Mouse (Mus musculus): Measurements from ENCODE around the gene Hoxb9. TPM values are rescaled to one million over a fixed set of nuclear protein-coding genes. Genes with fewer than 3 reads are reported as not detected.

Hoxb9 gene
- polyA plus RNA-seq, 1 experiment from 2014 or later, result 1.5 TPM

GRCm38 (mm10) chr11:96301064-96301431 is 29.8 kb downstream of the Hoxb9 start:
- no peak for ATAC-seq
- Histone ChIP-seq H3K9me3 (ENCODE audit: control insufficient read depth) (no peaks in the 10 kb centered on the region), H3K4me2 (replicated peaks; ENCODE audit: low read depth) (peak overlapping the region; percentile 82), H3K9ac (ENCODE audit: low read depth, low read length) (no peak overlapping the region), H3K4me1 (replicated peaks; ENCODE audit: control insufficient read depth, insufficient read depth, low read length) (no peaks in the 10 kb centered on the region; the same call in 1 of the 2 replicates), H3K36me3 (ENCODE audit: control insufficient read depth, insufficient read depth) (no peaks in the 10 kb centered on the region), H3K4me3 (ENCODE audit: low read depth, low read length) (peak overlapping the region; percentile 53), H3K27me3 (replicated peaks; ENCODE audit: control insufficient read depth, insufficient read depth, low read length) (peaks cover 76% of the 10 kb centered on the region), H3K27ac (ENCODE audit: low read depth, low read length) (no peak overlapping the region)
- no peak for TF ChIP-seq CTCF (IDR thresholded peaks at IDR 0.05; ENCODE audit: low read depth)
- 42% methylated on average over 10 of the region's 10 CpGs for WGBS

- H3K9me3 ChIP-seq (ENCODE audit: control insufficient read depth), result no peaks in the 10 kb centered on the region
- ATAC-seq, result no peak
- no peak for TF ChIP-seq CTCF (IDR thresholded peaks at IDR 0.05; ENCODE audit: low read depth)
- no peaks in the 10 kb centered on the region for H3K36me3 ChIP-seq (ENCODE audit: control insufficient read depth, insufficient read depth)
- H3K27ac ChIP-seq (ENCODE audit: low read depth, low read length), result no peak overlapping the region
- no peaks in the 10 kb centered on the region; the same call in 1 of the 2 replicates for H3K4me1 ChIP-seq (replicated peaks; ENCODE audit: control insufficient read depth, insufficient read depth, low read length)
- 22% methylated on average over 15 of the region's 15 CpGs for WGBS
- no peak overlapping the region for H3K9ac ChIP-seq (ENCODE audit: low read depth, low read length)
- peak overlapping the region; percentile 63 for H3K4me2 ChIP-seq (replicated peaks; ENCODE audit: low read depth)
- no peak overlapping the region for H3K4me3 ChIP-seq (ENCODE audit: low read depth, low read length)
- peaks cover 76% of the 10 kb centered on the region for H3K27me3 ChIP-seq (replicated peaks; ENCODE audit: control insufficient read depth, insufficient read depth, low read length)
Observed at GRCm38 (mm10) chr11:96301837-96302236, 30.6 kb downstream of the Hoxb9 start.

- no peaks in the 10 kb centered on the region for H3K9me3 ChIP-seq (ENCODE audit: control insufficient read depth)
- H3K4me3 ChIP-seq (ENCODE audit: low read depth, low read length), result peak overlapping the region; percentile 43; the same call in 1 of the 2 replicates
- H3K9ac ChIP-seq (ENCODE audit: low read depth, low read length), result no peak overlapping the region
- ATAC-seq, result no peak
- H3K4me2 ChIP-seq (replicated peaks; ENCODE audit: low read depth), result peak overlapping the region; percentile 63
- no peaks in the 10 kb centered on the region; the same call in 1 of the 2 replicates for H3K4me1 ChIP-seq (replicated peaks; ENCODE audit: control insufficient read depth, insufficient read depth, low read length)
- WGBS, result 33% methylated on average over 23 of the region's 23 CpGs
- H3K27ac ChIP-seq (ENCODE audit: low read depth, low read length), result no peak overlapping the region
- H3K36me3 ChIP-seq (ENCODE audit: control insufficient read depth, insufficient read depth), result no peaks in the 10 kb centered on the region
- H3K27me3 ChIP-seq (replicated peaks; ENCODE audit: control insufficient read depth, insufficient read depth, low read length), result peaks cover 74% of the 10 kb centered on the region
- TF ChIP-seq CTCF (IDR thresholded peaks at IDR 0.05; ENCODE audit: low read depth), result no peak
Observed at GRCm38 (mm10) chr11:96302381-96303150, 31.3 kb downstream of the Hoxb9 start.

- no peaks in the 10 kb centered on the region for H3K9me3 ChIP-seq (ENCODE audit: control insufficient read depth)
- H3K4me3 ChIP-seq (ENCODE audit: low read depth, low read length), result peak within 1 kb of the TSS; percentile 43
- H3K4me1 ChIP-seq (replicated peaks; ENCODE audit: control insufficient read depth, insufficient read depth, low read length), result no peaks in the 10 kb centered on the region; the same call in 1 of the 2 replicates
- 4% methylated on average over 69 of the region's 69 CpGs for WGBS
- H3K36me3 ChIP-seq (ENCODE audit: control insufficient read depth, insufficient read depth), result no peaks in the 10 kb centered on the region
- H3K27ac ChIP-seq (ENCODE audit: low read depth, low read length), result peak within 1 kb of the TSS; percentile 68
- H3K27me3 ChIP-seq (replicated peaks; ENCODE audit: control insufficient read depth, insufficient read depth, low read length), result peaks cover 69% of the 10 kb centered on the region
- TF ChIP-seq CTCF (IDR thresholded peaks at IDR 0.05; ENCODE audit: low read depth), result peak; percentile 95
- peak within 1 kb of the TSS; percentile 55 for H3K9ac ChIP-seq (ENCODE audit: low read depth, low read length)
- peak within 1 kb of the TSS; percentile 63 for H3K4me2 ChIP-seq (replicated peaks; ENCODE audit: low read depth)
- ATAC-seq, result peak; percentile 25
Observed at GRCm38 (mm10) chr11:96303151-96304099, 32.2 kb downstream of the Hoxb9 start, which contains the start of gene Hoxb5. Gene Hoxb5, plus strand, starts transcription at chr11:96303336.

- no peak for ATAC-seq
- no peaks in the 10 kb centered on the region; the same call in 1 of the 2 replicates for H3K4me1 ChIP-seq (replicated peaks; ENCODE audit: control insufficient read depth, insufficient read depth, low read length)
Observed at GRCm38 (mm10) chr11:96304381-96305195, 33.3 kb downstream of the Hoxb9 start.

More at GRCm38 (mm10) chr11:96304381-96305195, 33.3 kb downstream of the Hoxb9 start:
- H3K9me3 ChIP-seq (ENCODE audit: control insufficient read depth), result no peaks in the 10 kb centered on the region
- peak overlapping the region; percentile 63 for H3K4me2 ChIP-seq (replicated peaks; ENCODE audit: low read depth)
- H3K27ac ChIP-seq (ENCODE audit: low read depth, low read length), result peak overlapping the region; percentile 68
- no peaks in the 10 kb centered on the region for H3K36me3 ChIP-seq (ENCODE audit: control insufficient read depth, insufficient read depth)
- TF ChIP-seq CTCF (IDR thresholded peaks at IDR 0.05; ENCODE audit: low read depth), result no peak
- WGBS, result 19% methylated on average over 38 of the region's 38 CpGs
- H3K4me3 ChIP-seq (ENCODE audit: low read depth, low read length), result peak overlapping the region; percentile 43
- peaks cover 68% of the 10 kb centered on the region for H3K27me3 ChIP-seq (replicated peaks; ENCODE audit: control insufficient read depth, insufficient read depth, low read length)
- H3K9ac ChIP-seq (ENCODE audit: low read depth, low read length), result peak overlapping the region; percentile 55
